Comparison of ENCODE assay signal across 25 mouse cellular contexts in genomic region chr8:50704276-50704675, GRCm38 (mm10).
DNase-seq lines count a peak whose midpoint lies in the region; ATAC-seq and TF ChIP-seq lines count a peak whose summit lies in the region.
"Had no signal": no experiment of that assay in that cellular context is flagged by ENCODE, and none has a peak within 500 bp of the region (broad histone marks: within the 10 kb centered on the region; RNA-seq: fewer than 3 reads in every experiment).

No protein-coding gene starts in this region.

- ATAC-seq in hindbrain, postnatal 0 days: no peak; the same call in 1 of the 2 replicates
- no peak for ATAC-seq in liver, embryonic 12.5 days
- ATAC-seq: forebrain, embryonic 16.5 days; inflammation-experienced regulatory T-cells, adult 6 months; liver, postnatal 0 days; lung, postnatal 0 days had no signal

- no peaks in the 10 kb centered on the region for H3K4me1 ChIP-seq in hindbrain, postnatal 0 days (ENCODE audit: insufficient read depth, low read length)
- 0 out of 2 replicates have a peak, but pooled peaks cover 8% of the 10 kb centered on the region for H3K4me1 ChIP-seq in hindbrain, embryonic 10.5 days (replicated peaks)
- no peaks in the 10 kb centered on the region for H3K4me1 ChIP-seq in liver, adult 2 months (ENCODE audit: control insufficient read depth, insufficient read depth, low read length)
- no peaks in the 10 kb centered on the region for H3K4me1 ChIP-seq in liver, embryonic 12.5 days
- H3K4me1 ChIP-seq: embryonic facial prominence, embryonic 12.5 days; heart, embryonic 10.5 days had no signal

- H3K9me3 ChIP-seq in hindbrain, postnatal 0 days (ENCODE audit: low read length): no peaks in the 10 kb centered on the region
- no peaks in the 10 kb centered on the region for H3K9me3 ChIP-seq in hindbrain, embryonic 10.5 days
- H3K9me3 ChIP-seq in liver, embryonic 12.5 days (replicated peaks): no peaks in the 10 kb centered on the region
- H3K9me3 ChIP-seq: embryonic facial prominence, embryonic 12.5 days; heart, embryonic 10.5 days; limb, embryonic 10.5 days; neural tube, embryonic 12.5 days had no signal

- H3K9ac ChIP-seq in hindbrain, postnatal 0 days (replicated peaks; ENCODE audit: low read length): no peak overlapping the region
- H3K9ac ChIP-seq in liver, adult 2 months (ENCODE audit: low read depth, low read length): no peak overlapping the region
- no peak overlapping the region for H3K9ac ChIP-seq in liver, embryonic 12.5 days
- H3K9ac ChIP-seq: embryonic facial prominence, embryonic 12.5 days; liver, postnatal 0 days; neural tube, embryonic 12.5 days had no signal

- H3K27ac ChIP-seq in hindbrain, postnatal 0 days: no peak overlapping the region
- no peak overlapping the region for H3K27ac ChIP-seq in hindbrain, embryonic 10.5 days
- H3K27ac ChIP-seq in liver, adult 2 months (replicated peaks; ENCODE audit: insufficient read depth, low read depth, low read length): no peak overlapping the region
- H3K27ac ChIP-seq in liver, embryonic 12.5 days: no peak overlapping the region
- H3K27ac ChIP-seq: embryonic facial prominence, embryonic 12.5 days; heart, embryonic 10.5 days; left cerebral cortex, adult 2 months; limb, embryonic 10.5 days; macrophage; neural tube, embryonic 12.5 days had no signal

- H3K27me3 ChIP-seq in hindbrain, postnatal 0 days (ENCODE audit: insufficient read depth, low read length): no peaks in the 10 kb centered on the region
- H3K27me3 ChIP-seq in hindbrain, embryonic 10.5 days (ENCODE audit: insufficient read depth, poor library complexity, severe bottlenecking): no peaks in the 10 kb centered on the region
- H3K27me3 ChIP-seq in liver, adult 2 months (ENCODE audit: control insufficient read depth, insufficient read depth, low read length): no peaks in the 10 kb centered on the region
- H3K27me3 ChIP-seq in liver, embryonic 12.5 days (replicated peaks): no peaks in the 10 kb centered on the region
- H3K27me3 ChIP-seq: CH12.LX; embryonic facial prominence, embryonic 12.5 days; neural tube, embryonic 12.5 days had no signal

- no peaks in the 10 kb centered on the region for H3K79me2 ChIP-seq in liver, adult 2 months (ENCODE audit: control insufficient read depth, insufficient read depth, low read length)

- no peak overlapping the region for H3K4me2 ChIP-seq in hindbrain, postnatal 0 days (ENCODE audit: low read depth, low read length)
- H3K4me2 ChIP-seq in liver, embryonic 12.5 days: no peak overlapping the region
- H3K4me2 ChIP-seq: embryonic facial prominence, embryonic 12.5 days; neural tube, embryonic 12.5 days had no signal

- 15% methylated on average over 1 of the region's 1 CpGs for WGBS in hindbrain, postnatal 0 days
- 73% methylated on average over 1 of the region's 1 CpGs for WGBS in hindbrain, embryonic 10.5 days
- 45% methylated on average over 1 of the region's 1 CpGs for WGBS in liver, adult 2 months
- WGBS in liver, embryonic 12.5 days (ENCODE audit: insufficient replicate concordance): 44% methylated on average over 1 of the region's 1 CpGs

- no peaks in the 10 kb centered on the region for H3K36me3 ChIP-seq in hindbrain, postnatal 0 days (ENCODE audit: insufficient read depth, low read length)
- H3K36me3 ChIP-seq in hindbrain, embryonic 10.5 days: no peaks in the 10 kb centered on the region
- no peaks in the 10 kb centered on the region for H3K36me3 ChIP-seq in liver, adult 2 months (ENCODE audit: control insufficient read depth, insufficient read depth, low read length)
- no peaks in the 10 kb centered on the region for H3K36me3 ChIP-seq in liver, embryonic 12.5 days
- H3K36me3 ChIP-seq: embryonic facial prominence, embryonic 12.5 days; G1E; heart, embryonic 10.5 days; limb, embryonic 10.5 days; neural tube, embryonic 12.5 days had no signal

- no peak for TF ChIP-seq POLR2A in liver, adult 2 months (IDR thresholded peaks at IDR 0.05; ENCODE audit: extremely low read depth, insufficient read depth, low read length)

- H3K4me3 ChIP-seq in hindbrain, postnatal 0 days (ENCODE audit: low read length): no peak overlapping the region
- H3K4me3 ChIP-seq in hindbrain, embryonic 10.5 days: no peak overlapping the region
- H3K4me3 ChIP-seq in liver, adult 2 months (ENCODE audit: insufficient read depth, low read depth, low read length): no peak overlapping the region
- no peak overlapping the region for H3K4me3 ChIP-seq in liver, embryonic 12.5 days
- H3K4me3 ChIP-seq: embryonic facial prominence, embryonic 12.5 days; erythroblast, embryonic 14.5 days; heart, embryonic 10.5 days; left cerebral cortex, adult 2 months; limb, embryonic 10.5 days; neural tube, embryonic 12.5 days had no signal

- DNase-seq in cerebellum, postnatal 14 days: peak; percentile 34 to 39
- DNase-seq in cerebellum, adult 11 months: no peak
- peak; percentile 61 for DNase-seq in hindbrain, postnatal 0 days (ENCODE audit: low spot score)
- no peak for DNase-seq in hindbrain, embryonic 10.5 days (ENCODE audit: low spot score)
- peak; percentile 18 for DNase-seq in liver, adult 2 months (ENCODE audit: extremely low read depth, low read depth, low spot score)
- peak; percentile 64 for DNase-seq in MN1 (ENCODE audit: low spot score)
- DNase-seq: adrenal gland, adult 8-10 months; cerebellum, adult 9-10 months; gastrocnemius, postnatal 10 days; heart, postnatal 4 days; liver; liver, postnatal 0 days had no signal

- no peak for TF ChIP-seq CTCF in hindbrain, postnatal 0 days (IDR thresholded peaks at IDR 0.05; ENCODE audit: low read depth)
- no peak for TF ChIP-seq CTCF in liver, adult 2 months (IDR thresholded peaks at IDR 0.05; ENCODE audit: low read depth, low read length)

Comparison
In these comparisons a context has a peak if more than half of its experiments do, and no peak if none do; other contexts are left out.
1. DNase-seq: peak in cerebellum, postnatal 14 days (2 of 2), hindbrain, postnatal 0 days (single experiment), liver, adult 2 months (single experiment) and MN1 (single experiment); none in cerebellum, adult 11 months (single experiment) and hindbrain, embryonic 10.5 days (single experiment).